Mouse (Mus musculus) ES-E14 (cell line): Measurements from ENCODE around the gene Bmp8a.

Source experiments
- MAFK ChIP-seq: IDR thresholded peaks from 2 replicates; pipeline ENCODE4 v1.6.1; 2014; ENCODE audit warnings: mild to moderate bottlenecking, low read depth, low read length, inconsistent platforms; ENCODE audit not compliant: insufficient read depth
- ZC3H11A ChIP-seq: IDR thresholded peaks from 2 replicates; pipeline ENCODE4 v1.6.1; 2012; ENCODE audit warnings: low read depth, mild to moderate bottlenecking, inconsistent platforms, low read length, borderline replicate concordance

DNA sequence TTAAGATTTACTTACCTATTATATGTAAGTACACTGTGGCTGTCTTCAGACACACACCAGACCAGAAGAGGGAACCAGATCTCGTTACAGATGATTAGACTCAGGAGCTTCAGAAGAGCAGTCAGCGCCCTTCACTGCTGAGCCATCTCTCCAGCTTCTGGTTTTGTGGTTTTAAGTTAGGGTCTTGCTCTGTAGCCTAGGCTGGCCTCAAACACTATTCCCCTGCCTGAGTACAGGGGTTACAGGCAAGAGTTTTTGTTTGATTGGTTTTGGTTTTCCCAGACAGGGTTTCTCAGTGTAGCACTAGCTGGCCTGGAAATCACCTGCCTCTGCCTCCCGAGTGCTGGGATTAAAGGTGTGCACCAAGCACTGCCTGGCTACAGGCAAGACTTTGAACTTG is 50.7 kb downstream of the Bmp8a start:
- no peak for TF ChIP-seq ZC3H11A
- no peak for TF ChIP-seq MAFK
